Mouse (Mus musculus) gastrocnemius, postnatal 14 days (tissue): ENCODE results near the gene Sept8. TPM values are rescaled to one million over a fixed set of nuclear protein-coding genes. Genes with fewer than 3 reads are reported as not detected.
"Not testable (repeated sequence)": the region's sequence is repeated elsewhere in the genome, so short reads cannot be mapped to it uniquely, and the experiment has no call there.

Experiments
- DNase-seq: peaks from one replicate; pipeline ENCODE4 v3.0.0; 2021; ENCODE audit warnings: mixed read lengths
- intact Hi-C: fragments of 180-260 bp; cut with DNase I; formaldehyde crosslinking; loops from one replicate; pipeline ENCODE4 v1.15.1; 2025; ENCODE audit warnings: low total_unique reads
- total RNA-seq, 2 experiments: library from RNA; stranded (reverse); gene quantifications; 2 replicates each; pipeline ENCODE4 v1.2.3; 2021

Gene Sept8
- total RNA-seq, 2 experiments from 2014 or later: 25.6 to 31.3 TPM

GRCm38 (mm10) chr11:53556529-53556928 lies 37.5 kb downstream of the Sept8 start:
- DNase-seq, intact Hi-C loops: not testable (repeated sequence)

GRCm38 (mm10) chr11:53557992-53558391 lies 38.9 kb downstream of the Sept8 start:
- DNase-seq, intact Hi-C loops: not testable (repeated sequence)

- DNase-seq, intact Hi-C loops: not testable (repeated sequence)
These were observed 40.9 kb downstream of the Sept8 start for GRCm38 (mm10) chr11:53559980-53560379.

- DNase-seq: no peak
- intact Hi-C loops: no loop called here
These were observed 42.9 kb downstream of the Sept8 start for GRCm38 (mm10) chr11:53561986-53562385.

- DNase-seq: no peak
- intact Hi-C loops: no loop called here
These were observed 47.6 kb downstream of the Sept8 start for GRCm38 (mm10) chr11:53566646-53567045.

- intact Hi-C loops: no loop called here
- DNase-seq: peak; percentile 92
These were observed 48.4 kb downstream of the Sept8 start, which contains the start of gene Kif3a for GRCm38 (mm10) chr11:53567224-53568014. Kif3a (plus strand) TSS chr11:53567379.

- intact Hi-C loops: no loop called here
These were observed 61.5 kb downstream of the Sept8 start for GRCm38 (mm10) chr11:53580562-53580961.

GRCm38 (mm10) chr11:53583151-53583550 lies 64.1 kb downstream of the Sept8 start:
- no peak for DNase-seq
- intact Hi-C loops: no loop called here

More at GRCm38 (mm10) chr11:53580562-53580961, 61.5 kb downstream of the Sept8 start:
- DNase-seq: no peak

GRCm38 (mm10) chr11:53584849-53585248 lies 65.8 kb downstream of the Sept8 start:
- no peak for DNase-seq
- intact Hi-C loops: loop anchor here (5.0 kb wide), 1 partner anchor 47 kb away; the partner anchor contains the start of gene Il13

- DNase-seq: no peak
- intact Hi-C loops: loop anchor here (5.0 kb wide), 1 partner anchor 47 kb away; the partner anchor contains the start of gene Il13
These were observed 66.5 kb downstream of the Sept8 start for GRCm38 (mm10) chr11:53585510-53585909.

- intact Hi-C loops: loop anchor here (5.0 kb wide), 1 partner anchor 44 kb away; the partner anchor contains the start of gene Il13
- DNase-seq: no peak
These were observed 69.2 kb downstream of the Sept8 start for GRCm38 (mm10) chr11:53588279-53588678.

- intact Hi-C loops: no loop called here
- peak; percentile 22 for DNase-seq
These were observed 71.3 kb downstream of the Sept8 start for GRCm38 (mm10) chr11:53590368-53590768.

GRCm38 (mm10) chr11:53591116-53591515 lies 72.1 kb downstream of the Sept8 start:
- intact Hi-C loops: no loop called here
- DNase-seq: no peak

Other genes with a start within 250 kb of the Sept8 start
- gene Hspa4, start 218.8 kb upstream of the Sept8 start, total RNA-seq: 100 to 1,000 TPM in 1 of 2 experiments, 10 to 100 TPM in 1; 94.8 to 113 TPM
- 1 to 10 TPM; 7.4 to 8.7 TPM for gene Zcchc10, start 194.6 kb upstream of the Sept8 start, total RNA-seq
- gene Aff4, start 168.4 kb upstream of the Sept8 start, total RNA-seq: 10 to 100 TPM; 82.6 to 94.5 TPM
- gene Leap2, start 96.1 kb upstream of the Sept8 start, total RNA-seq: not detected
- 1,000 to 10,000 TPM; 1,068 to 1,224 TPM for gene Uqcrq, start 88.4 kb upstream of the Sept8 start, total RNA-seq
- gene Gdf9, start 88.2 kb upstream of the Sept8 start, total RNA-seq: under 1 TPM; 0.33 to 0.68 TPM
- not detected for gene Gm10447, start 62.1 kb upstream of the Sept8 start, total RNA-seq
- gene Shroom1, start 62.1 kb upstream of the Sept8 start, total RNA-seq: under 1 TPM; 0.31 to 0.38 TPM
- not detected for gene Gm9837, start 48.8 kb upstream of the Sept8 start, total RNA-seq
- not detected for gene Gm9945, start 39.1 kb upstream of the Sept8 start, total RNA-seq
- gene Sowaha, start 39.0 kb upstream of the Sept8 start, total RNA-seq: under 1 TPM; 0.11 to 0.12 TPM
- 1 to 10 TPM; 6.8 to 7.4 TPM for gene Kif3a, start 48.1 kb downstream of the Sept8 start, total RNA-seq
- gene Il4, start 99.4 kb downstream of the Sept8 start, total RNA-seq: not detected
- not detected for gene Il13, start 115.4 kb downstream of the Sept8 start, total RNA-seq
- gene Rad50, start 188.1 kb downstream of the Sept8 start, total RNA-seq: 1 to 10 TPM; 5.2 to 6.7 TPM
- not detected for gene Il5, start 201.5 kb downstream of the Sept8 start, total RNA-seq